Mouse (Mus musculus): ENCODE measurements around the gene Lamc1.
A peak's percentile ranks its signal among the peaks of the same experiment; 100 is the strongest.

Gene Lamc1

GRCm38 (mm10) chr1:153191237-153191942, 141.2 kb downstream of the Lamc1 start:
- DNase-seq (ENCODE audit: low spot score) = no peak

GRCm38 (mm10) chr1:153188081-153188480, 144.5 kb downstream of the Lamc1 start:
- DNase-seq (ENCODE audit: low spot score) = no peak

DNA sequence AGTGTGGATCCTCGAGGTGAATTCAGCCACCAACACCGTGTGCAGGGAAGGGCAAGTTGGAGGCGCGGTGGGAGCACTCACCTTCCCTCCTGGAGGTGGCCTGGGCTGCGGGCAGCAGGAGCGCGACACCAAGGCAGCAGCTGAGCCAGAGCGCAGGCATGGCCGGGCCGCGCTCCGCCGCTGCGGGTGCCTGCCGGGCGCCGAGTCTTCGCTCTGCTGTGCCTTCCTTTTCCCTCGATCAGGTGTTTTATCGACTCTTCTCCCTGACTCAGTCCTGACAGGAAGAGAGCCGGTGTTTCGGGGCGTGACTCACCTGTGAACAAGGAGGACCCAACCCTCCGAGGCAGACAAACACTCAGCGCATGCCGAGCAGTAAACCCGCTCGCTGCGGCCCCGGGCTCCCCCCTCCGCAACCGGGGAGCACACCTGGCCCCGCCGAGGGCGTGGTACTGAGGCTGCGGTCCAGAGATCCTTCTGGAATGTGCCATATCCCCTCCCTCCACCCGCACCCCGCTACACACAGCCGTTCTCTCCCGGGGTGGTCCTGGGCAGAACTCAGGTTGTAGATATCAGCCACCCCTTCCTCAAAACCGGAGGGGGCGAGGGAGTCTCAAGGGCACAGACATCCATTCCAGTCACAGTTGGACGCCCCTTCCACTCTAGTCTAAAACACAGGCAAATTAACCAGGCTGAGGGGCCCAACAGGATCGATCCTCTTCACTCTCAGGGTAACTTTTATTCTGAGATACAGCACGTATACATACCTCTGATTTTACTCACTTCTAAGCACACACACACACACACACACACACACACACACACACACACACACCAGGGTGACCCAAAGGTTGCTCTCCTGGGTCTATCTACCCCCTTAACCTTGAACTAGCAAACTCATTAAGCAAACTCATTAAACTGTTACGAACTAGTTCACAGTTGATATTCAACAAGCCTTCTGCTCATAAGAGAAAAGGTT, 146.5 kb downstream of the Lamc1 start, which contains the start of gene Lamc2:
Lamc2 (minus strand) TSS at position 620 of the 976 bp plus-strand sequence.
- DNase-seq (ENCODE audit: low spot score) = peak; percentile 35

DNA sequence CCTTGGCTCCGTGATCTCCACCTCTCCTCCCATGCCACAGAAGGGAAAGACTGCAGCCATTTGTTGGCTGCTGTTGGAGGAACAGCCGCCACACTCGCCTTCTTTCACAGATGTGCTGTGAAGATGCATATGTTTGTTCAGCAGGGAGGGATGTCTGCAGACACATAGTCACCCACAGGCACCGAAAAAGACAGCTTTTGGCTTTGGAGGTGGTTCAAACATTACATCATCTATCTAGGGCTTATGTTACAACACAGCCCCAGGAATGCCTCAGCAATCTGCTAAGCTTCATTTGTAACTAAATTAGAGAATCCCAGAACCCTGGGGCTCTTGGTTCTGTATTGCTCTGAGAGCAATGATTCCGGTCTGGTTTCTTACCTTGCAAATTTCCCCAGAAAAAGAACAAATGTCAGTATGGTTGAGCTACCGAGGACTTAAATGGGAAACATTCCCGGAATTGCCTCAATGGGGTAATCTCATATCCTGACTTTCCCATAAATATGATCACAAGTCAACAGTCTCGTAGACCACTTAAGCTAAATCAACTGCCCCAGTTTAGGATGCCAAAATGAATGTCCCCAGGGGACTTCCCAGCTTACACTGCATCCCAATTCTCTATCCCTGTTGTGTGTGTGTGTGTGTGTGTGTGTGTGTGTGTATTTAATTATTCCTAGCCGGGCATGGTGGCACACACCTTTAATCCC, 151.8 kb downstream of the Lamc1 start:
- DNase-seq (ENCODE audit: low spot score) = no peak

DNA sequence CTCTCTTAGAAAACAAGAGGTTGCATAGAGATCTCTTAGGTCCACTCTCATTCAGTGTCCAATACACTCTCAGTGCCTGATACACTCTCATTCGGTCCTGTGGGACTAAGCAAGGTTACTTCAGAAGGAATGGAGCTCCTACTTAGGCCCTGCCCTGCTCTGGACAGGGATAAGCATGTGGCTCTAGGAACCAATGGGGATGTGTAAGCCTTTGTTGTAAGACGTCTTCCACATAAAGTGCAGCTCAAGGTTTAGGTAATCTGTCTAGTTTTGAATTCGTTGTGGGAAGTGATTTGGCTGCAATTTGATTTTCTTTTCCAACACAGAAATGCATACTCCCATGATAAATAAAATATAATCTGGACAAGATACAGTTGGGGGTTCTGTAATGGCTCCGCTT, 152.4 kb downstream of the Lamc1 start:
- no peak for DNase-seq (ENCODE audit: low spot score)

GRCm38 (mm10) chr1:153174801-153175200, 157.8 kb downstream of the Lamc1 start:
- DNase-seq (ENCODE audit: low spot score) = no peak

DNA sequence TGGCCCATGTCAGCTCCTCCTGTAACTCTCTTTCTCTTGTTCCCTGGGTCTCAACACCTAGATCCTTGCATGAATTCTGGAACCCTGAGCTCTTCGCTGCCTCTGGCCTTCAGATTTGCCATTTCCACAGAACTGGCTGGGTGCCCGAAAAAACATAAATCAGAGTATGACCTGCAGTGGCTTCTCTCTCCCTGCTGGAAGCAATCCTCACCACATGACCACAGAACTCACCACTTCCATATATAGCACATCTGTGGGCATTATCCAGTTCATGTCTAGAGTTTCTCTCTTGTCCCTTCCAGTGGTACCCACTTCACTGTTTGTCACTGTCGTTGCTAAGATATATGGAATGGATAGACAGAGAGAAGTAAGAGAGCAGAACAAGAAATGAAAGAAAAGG, 159.3 kb downstream of the Lamc1 start:
- DNase-seq (ENCODE audit: low spot score) = no peak

DNA sequence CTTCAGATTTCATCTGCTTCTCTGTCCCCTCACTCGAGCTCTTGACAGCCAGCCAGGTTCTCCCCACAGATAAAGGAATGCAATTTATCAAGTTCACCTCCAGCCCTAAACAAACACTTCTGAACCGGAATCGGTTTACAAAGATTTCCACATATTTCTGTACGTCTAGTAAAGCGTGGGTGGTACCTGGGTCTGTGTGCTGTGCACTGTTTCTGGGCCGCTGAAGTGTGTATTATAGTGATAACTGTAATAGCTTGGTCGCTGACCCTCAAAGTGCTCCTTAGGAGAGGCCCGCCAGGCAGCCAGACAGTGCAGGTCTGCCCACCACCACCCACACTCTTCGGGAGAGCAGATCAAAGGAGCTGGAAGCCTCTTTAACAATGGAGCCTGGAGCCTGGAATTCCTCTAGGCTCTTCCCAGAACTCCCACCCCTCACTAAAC, 160.3 kb downstream of the Lamc1 start:
- DNase-seq (ENCODE audit: low spot score) = no peak

DNA sequence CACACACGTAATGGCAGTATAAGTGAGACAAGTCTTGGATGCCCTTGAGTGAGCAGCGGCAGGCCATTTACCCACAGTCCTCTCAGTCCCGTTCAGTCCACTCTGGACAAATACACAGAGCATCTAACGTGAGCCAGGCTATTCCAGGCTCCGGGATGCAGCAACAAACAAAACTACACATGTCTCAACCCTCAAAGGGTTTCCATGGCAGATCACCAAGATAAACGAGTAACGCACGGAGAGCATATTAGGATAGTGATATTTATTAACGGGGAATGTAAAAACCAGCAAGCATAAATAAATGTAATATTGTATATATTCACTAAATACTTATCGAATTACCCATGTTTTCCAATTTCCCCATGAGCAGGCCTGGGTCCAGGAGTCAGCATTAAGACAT, 161.6 kb downstream of the Lamc1 start:
- DNase-seq (ENCODE audit: low spot score) = no peak
